Mouse (Mus musculus): Measurements from ENCODE around the gene Cdh15. TPM values are rescaled to one million over a fixed set of nuclear protein-coding genes. Genes with fewer than 3 reads are reported as not detected.

The Cdh15 gene
- total RNA-seq, 1 experiment from 2014 or later, result 0.41 TPM

DNA sequence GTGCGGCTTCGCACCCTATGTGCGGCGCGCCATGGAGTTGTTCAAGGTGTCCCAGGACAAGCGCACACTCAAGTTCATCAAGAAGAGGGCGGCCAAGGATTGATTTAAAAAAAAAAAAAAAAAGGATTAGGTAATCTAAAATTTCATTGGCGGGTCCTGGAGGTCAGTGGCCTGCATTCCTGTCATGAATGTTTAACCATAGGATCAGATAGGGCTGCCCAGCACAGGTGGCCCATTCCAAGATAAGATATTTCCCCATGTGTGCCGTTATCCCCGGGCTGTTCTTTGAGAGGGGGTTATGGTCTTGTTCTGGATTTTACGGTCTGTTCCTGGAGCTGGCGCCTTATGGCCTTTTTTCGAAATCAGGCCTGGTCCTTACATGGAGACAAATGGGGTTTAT, 11.1 kb upstream of the Cdh15 start:
- DNase-seq, result no peak

DNA sequence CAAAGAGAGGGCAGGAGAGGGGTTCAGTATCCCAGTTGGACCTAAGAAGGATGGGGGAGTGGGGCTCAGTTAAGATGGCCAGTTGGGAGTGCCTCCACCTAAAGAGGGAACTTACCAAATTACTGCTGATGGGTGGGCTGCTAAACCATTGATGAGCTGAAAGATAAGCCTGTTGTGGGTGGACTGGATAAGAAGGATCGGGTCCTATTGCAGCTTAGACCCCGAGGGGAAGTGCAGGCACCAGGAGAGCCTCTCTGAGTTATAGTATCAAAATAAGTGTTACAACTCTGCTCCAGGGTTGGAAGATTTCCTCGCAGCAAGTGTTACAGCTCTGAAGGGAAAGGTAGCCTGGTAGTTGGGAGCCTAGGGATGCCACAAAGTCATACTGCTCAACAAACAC, 3.6 kb upstream of the Cdh15 start:
- DNase-seq, result no peak

DNA sequence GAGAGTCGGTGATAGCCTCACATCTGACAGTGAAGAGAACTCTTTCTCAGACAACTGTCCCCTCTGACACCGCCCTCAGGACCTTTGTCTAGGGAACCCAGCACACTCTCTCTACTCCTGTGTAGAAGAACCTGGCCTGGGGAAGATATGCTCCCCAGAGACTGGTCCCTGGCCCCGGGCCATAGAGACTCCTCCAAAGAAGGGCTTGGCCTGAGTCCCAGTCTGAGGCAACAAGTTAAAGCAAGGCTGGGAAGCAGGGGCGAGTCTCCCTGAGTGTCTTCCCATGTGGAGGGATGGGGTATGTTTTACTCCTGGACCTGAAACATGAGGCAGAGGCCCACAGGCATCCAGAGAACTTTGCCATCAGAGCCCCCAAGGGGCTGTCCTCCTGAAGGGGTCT, 2.1 kb upstream of the Cdh15 start:
- DNase-seq, result peak; percentile 73

- no peak for DNase-seq
These were observed 1.6 kb downstream of the Cdh15 start for GRCm38 (mm10) chr8:122849152-122849910.

GRCm38 (mm10) chr8:122850641-122851240, 3.0 kb downstream of the Cdh15 start:
- DNase-seq, result no peak

DNA sequence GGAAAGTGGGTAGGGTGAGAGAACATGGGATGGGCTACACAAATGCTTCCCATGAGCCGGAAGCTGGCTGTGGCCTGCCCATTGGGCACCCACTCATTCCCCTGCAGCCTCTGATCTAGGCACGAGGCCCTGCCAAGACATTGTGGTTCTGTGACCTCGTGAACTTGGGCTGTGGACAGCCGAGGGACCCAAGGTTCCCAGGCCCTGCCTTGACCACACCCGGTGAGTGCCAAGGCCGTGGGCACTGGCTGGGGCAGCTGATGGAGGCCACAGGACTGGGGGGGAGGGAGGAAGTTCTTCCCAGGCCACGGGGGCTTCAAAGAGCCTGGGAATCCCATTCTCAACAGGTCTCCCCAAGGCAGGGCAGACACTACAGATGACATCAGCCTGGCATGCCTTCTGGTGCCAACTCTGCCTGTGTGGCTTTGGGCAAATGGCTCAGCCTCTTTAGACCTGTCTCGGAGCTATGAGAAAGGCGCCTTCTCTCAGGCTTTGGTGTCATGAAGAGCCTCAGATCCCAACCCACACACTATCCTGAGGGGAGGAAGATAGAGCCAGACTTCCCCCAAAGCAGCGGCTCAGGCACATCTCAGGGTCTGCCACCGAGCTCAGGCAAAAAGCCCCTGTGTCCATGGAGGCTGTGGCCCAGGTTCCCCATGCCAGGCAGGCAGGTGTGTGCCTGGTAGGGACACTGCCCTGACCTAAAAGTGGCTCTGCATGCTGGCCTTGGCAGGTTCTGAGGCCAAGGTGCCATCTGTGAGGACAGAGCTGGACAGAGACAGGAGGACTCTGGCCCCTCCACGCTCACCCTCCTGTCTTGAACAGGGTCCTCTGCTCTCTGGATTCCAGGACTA, 4.2 kb downstream of the Cdh15 start:
- peak; percentile 43 for DNase-seq

DNA sequence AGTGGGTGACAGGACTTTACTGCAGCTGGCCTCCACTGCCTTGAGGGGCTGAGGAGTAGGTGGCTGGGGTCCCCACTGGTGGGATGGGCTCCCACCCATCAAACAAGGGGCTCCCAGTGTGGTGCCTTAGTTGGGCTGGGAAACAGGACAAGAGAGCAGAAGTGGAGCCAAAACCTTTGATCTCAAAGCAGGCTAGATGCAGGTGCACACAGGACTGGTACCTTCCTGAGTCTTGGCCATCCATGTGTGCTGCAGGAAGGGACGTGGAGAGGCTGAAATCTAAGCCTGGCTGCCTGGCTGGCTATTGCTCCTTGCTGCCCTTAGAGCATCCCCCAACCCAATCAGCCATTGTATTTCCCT, 4.8 kb downstream of the Cdh15 start:
- DNase-seq, result no peak

- DNase-seq, result peak; percentile 54
These were observed 5.6 kb downstream of the Cdh15 start for GRCm38 (mm10) chr8:122853340-122853771.

GRCm38 (mm10) chr8:122854388-122854787, 6.6 kb downstream of the Cdh15 start:
- DNase-seq, result no peak

- no peak for DNase-seq
These were observed 7.4 kb downstream of the Cdh15 start for GRCm38 (mm10) chr8:122855123-122855522.

GRCm38 (mm10) chr8:122856288-122856687, 8.5 kb downstream of the Cdh15 start:
- DNase-seq, result no peak

- DNase-seq, result no peak
These were observed 12.1 kb downstream of the Cdh15 start for GRCm38 (mm10) chr8:122859843-122860242.

- no peak for DNase-seq
These were observed 17.0 kb downstream of the Cdh15 start for GRCm38 (mm10) chr8:122864719-122865129.

GRCm38 (mm10) chr8:122865441-122865840, 17.7 kb downstream of the Cdh15 start:
- no peak for DNase-seq

DNA sequence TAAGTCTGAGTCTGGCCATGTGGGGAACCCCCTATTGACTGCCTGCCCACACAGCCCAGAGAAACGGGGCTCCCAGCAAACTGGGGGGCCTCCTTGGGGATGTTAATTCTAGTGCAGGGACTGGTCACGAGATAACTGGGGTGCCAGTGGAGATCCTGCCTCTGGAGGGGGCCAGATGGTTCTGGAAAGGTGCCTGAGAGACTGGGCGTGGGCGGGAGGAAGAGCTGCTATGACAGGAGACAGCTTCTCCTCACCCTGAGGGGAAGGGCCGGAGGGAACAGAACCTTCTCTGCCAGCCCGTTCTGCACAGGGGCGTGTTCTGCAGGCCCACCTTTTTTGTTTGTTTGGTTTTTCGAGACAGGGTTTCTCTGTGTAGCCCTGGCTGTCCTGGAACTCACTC, 18.5 kb downstream of the Cdh15 start:
- no peak for DNase-seq

DNA sequence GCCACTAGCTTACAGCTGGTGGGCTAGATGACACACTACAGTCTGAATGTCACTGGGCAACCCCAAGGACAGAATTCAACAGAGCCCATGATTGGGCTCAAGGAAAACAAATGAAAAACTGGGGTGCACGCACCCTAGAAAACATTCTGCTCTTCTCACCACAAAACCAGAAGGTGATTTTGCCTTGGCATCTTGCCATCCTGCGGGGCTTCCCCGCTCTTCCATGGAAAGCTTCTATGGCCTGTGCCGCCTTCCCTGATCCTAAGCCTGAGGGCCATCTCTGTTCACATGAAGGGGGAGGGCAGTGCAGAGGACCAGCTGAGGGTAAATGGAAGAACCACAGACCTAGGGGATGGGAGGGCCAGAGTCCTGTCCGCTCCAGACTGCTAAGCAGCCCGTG, 20.2 kb downstream of the Cdh15 start:
- no peak for DNase-seq

GRCm38 (mm10) chr8:122870377-122870863, 22.7 kb downstream of the Cdh15 start:
- peak; percentile 49 for DNase-seq

DNA sequence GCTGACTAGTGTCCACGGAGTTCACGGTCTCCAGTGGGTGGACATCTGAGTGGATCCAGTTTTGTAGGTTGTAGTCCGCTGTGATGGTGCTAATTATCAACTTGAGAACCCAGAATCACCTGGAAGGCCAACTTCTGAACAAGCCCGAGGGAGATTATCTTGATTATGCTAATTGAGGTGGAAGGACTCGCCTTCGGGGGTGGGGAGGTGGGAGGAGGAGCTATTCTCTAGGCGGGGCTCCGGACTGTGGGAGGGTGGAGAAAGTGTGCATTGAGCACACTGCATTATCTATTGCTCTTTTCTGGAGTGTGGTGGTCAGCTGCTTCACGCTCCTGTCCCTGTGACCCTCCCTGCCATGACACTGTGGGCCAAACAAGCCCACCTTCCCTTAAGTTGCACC, 23.9 kb downstream of the Cdh15 start:
- no peak for DNase-seq

GRCm38 (mm10) chr8:122873171-122873570, 25.4 kb downstream of the Cdh15 start:
- DNase-seq, result no peak

GRCm38 (mm10) chr8:122875186-122875585, 27.4 kb downstream of the Cdh15 start:
- no peak for DNase-seq

DNA sequence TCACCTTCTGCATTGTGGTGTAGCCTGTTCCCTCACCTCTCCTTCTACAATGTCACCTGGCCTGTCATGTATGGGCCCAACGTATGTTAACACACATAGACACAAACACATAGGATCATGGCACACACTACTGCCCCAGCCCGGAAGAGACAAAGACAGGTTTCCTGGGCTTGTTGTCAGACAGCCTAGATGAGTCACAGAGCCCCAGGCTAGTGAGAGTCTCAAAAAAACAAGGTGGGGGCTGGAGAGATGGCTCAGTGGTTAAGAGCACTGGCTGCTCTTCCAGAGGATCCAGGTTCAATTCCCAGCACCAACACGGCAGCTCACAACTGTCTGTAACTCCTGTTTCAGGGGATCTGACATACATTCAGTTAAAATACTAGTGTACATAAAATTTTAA, 30.5 kb downstream of the Cdh15 start:
- DNase-seq, result no peak

DNA sequence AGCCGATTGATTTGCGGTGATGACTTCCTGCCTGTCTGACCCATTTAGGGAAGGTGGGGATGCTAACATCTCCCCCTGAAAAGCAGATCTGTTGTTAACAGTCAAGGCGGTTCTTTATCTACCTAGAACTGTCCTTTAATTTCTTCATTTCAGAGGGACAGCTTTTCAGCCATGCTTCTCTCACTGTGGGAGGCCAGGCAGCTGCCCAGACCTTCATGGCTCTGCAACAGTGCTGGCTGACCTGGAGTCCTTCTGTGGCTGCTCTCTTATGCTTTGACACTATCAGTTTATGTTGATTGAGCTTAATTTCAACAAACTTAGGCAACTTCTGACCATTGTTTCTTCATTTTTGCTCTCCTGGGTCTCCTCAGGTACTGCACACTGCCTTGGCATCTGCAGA, 32.5 kb downstream of the Cdh15 start:
- DNase-seq, result no peak

DNA sequence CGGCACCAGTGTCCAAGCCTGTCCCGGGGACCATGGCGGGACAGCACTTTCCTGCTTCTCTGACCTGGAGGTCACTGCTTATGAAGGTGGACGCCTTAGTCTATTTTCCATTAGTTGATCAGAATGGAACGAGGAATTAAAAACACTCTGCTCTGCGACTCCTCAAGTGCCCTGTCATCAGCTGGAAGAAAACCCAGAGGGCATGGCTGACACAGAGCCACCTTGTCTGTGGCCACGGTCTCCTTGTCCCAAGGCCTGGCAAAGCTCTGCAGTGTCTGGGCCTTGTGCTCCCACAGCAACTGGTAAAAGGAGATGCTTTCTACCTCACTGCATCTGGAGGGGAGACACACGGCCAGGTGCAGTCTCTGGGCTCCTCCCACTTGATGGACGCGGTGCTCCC, 35.9 kb downstream of the Cdh15 start:
- DNase-seq, result no peak
